Mouse (Mus musculus): Measurements from ENCODE around the gene P4ha3.

DNA sequence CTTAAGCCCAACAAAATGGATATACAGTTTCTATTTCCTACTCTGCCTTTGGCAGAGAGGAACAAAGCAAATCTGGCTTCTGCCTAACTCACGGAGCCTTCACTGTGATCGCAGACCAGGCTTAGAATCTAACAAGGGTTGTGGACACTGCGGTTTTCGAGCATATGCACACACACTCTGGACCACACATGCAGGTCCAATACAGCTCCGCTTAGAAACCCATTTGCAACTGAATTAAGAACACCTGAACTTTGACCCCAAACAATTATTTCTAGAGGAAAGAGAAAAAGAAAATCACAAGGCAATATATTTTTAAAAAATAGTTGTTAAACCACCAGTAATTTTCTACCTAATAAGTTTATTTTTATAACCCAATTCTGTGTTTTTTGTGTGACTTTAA, 71.0 kb downstream of the P4ha3 start:
- no peak for TF ChIP-seq POLR2A (IDR thresholded peaks at IDR 0.05; ENCODE audit: insufficient read depth, low read length)
- no peak for TF ChIP-seq EP300 (IDR thresholded peaks at IDR 0.05; ENCODE audit: insufficient read depth, low read depth, low read length)
- no peak for TF ChIP-seq CTCF (IDR thresholded peaks at IDR 0.05; ENCODE audit: low read depth, low read length)

Measured in ES-Bruce4 (cell line).